Mouse (Mus musculus) CH12F3 (cell line): ENCODE results near the gene Tuba3b.

ENCODE experiments used
- in situ Hi-C: fragments of 300-500 bp; cut with MboI; formaldehyde crosslinking; loops from 2 replicates; pipeline ENCODE4 v1.14.3; 2020; ENCODE audit warnings: low sequenced_read_pairs

Tuba3b gene

DNA sequence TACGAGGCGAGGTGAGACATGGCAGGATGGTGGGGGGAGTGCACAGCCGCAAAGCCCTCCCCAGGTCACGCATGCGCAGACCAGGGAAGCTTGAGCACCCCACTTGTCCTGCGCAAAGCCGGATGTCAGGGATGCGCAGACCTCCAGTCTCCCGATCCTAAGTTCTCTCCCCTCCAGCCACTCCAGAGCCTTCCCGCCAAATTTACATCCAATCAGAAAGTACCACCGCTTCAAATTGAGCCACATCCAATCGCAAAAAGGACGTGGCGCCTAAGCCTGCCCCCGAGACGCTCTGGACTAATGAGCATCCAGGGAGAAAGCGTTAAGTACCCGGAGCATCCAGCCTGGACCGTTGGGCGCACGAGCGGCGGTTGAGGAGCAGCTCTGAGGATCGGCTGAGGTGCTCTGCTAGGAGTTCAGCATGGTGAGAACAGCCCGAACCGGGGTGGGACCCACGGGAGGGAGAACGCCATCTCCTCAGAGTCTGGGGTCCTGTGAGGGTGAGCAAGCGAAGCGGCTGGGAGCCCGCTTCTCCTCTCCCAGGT lies at the start of gene Tuba3b:
Gene Tuba3b (plus strand): TSS at position 92 of the 545 bp plus-strand sequence.
- in situ Hi-C loops: no loop called here

DNA sequence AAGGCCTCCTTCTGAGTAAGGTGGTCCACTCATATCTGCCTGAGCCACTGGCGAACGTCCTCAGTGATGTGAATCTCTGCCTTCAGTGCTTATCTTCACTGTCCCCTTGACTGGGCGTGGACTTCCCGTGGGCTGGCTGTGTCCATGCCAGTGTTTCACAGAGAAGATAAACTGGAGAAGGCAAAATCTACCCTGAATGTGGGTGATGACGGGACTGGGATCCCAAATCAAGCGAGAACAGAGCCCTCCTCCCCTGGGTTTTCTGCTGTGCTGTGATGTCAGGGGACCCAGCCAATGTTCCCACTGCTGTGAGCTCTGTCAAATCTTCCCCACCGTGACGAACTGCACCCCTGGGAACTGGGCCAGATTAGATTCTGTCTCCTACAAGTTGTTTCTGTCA lies 48.3 kb upstream of the Tuba3b start:
- in situ Hi-C loops: no loop called here

DNA sequence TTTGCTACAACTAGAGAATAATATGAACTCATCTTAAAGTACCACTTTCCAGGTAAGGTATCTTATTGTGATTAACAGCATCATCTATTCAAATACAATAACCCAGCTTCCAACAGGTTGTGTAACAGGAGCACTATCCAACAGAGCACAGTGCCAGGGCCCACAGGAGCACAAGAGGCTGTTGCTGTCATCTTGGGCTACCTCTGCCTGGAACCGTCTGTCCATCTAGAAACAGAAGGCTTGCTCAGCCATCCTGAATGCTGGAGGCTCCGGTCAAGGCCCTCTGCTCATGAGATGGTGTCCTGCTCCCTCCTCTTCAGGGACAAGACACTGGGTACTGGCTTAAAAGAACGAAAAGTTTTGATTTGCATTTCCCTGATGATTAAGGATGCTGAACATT lies 47.7 kb upstream of the Tuba3b start:
- in situ Hi-C loops: no loop called here

DNA sequence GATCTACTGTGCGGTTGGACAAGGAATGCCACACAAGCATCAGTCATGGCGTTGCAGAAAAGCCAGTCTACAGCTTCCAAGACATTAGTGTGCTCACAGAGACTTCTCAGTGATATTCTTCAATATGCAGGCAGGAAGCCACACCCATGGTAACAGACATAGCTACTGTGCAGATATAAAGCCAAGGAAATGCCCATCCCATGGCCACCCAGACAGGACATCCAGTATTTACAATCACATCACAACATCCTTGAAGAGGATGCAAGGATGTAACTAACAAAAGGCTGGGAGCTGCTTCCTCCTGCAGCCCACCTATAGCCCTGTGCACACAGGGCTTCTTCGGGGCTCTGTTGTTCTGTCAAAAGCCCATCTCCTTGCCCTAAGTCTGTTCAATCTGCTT lies 46.9 kb upstream of the Tuba3b start:
- in situ Hi-C loops: no loop called here

DNA sequence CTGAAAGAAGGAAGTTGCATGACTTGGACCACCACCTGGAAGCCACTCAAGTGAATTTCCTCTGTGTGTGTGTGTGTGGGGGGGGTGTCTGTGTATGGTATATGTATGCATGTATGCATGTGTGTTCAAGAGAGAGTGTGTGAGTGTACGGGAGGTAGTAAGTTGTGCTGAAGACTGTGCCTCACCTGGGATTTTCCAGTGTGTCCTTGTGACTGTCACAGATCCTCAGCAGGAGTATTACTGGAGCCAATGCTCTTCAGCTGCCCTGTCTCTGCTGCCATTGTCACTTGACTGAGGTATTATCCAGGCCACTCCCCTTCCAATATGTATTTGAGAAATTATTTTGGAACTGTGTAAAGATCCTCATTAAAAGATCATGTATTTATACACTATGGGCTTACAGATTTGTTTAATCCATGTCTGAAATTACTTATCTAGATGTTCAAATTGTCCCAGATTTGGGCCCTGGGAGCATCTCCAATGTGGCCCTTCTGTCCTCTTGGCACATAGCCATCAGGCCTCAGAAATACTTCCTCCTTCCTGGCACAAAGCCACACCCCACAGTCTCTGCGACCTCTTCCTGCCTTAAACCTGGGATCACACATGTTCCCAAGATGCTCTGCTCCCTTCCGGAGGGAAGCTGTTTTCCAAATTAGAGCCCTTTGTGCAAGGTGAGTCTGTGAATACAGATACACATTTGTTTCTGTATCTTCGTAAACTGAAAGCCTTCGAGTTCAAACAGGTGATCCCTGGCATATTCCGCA lies 42.1 kb upstream of the Tuba3b start:
- in situ Hi-C loops: no loop called here

DNA sequence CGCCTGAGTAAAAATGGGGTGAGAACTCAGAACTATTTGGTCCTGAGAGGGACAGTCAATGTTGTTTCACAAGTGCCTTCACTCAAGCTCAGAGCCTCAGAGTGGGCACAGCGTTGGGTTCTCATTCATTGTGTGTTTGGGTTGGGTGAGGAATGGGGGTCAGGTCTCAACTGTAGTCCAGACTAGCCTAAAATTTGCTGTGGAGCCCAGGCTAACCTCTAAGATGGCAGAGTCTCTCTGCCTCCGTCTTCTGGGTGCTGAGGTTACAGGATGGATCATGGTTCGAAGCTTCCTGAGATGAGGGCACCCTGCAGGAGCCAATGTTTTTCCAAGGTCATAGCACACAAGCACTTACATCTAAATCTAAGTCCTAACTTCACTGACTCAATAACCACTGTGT lies 38.8 kb upstream of the Tuba3b start:
- in situ Hi-C loops: no loop called here

DNA sequence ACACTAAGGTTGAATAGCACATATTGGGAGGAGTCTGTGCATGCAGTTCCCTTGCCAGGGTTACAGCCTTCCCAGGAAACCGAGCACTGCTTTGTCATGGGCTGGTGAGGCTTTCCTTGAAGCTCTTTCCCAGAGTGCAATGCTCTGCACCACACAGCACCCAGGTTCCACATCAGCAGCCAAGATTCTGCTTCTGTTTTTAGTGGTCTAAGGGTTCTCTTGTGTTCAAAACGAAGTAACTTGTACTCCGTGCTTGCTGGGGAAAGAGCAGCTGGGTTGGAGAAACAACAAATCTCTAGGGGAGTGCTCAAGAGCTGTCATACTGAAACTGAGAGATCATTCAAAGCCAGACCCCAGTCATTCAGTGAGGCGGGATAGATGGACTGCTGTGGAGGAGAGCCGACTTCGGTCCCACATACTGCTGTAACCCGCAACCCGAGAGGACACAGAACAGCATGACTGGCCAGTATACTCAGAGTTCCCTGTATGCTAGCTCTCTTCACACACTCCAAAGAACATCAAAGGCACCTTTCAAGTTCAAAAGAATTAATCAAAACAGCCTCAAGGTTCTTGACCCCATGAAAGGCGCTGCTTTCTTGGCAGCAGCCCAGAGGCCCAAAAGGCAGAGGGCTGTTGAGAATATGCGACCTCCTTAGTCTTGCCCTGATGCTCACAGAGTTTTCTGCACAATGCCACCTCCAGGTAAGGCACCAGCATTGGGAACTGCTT lies 36.9 kb upstream of the Tuba3b start:
- in situ Hi-C loops: no loop called here

DNA sequence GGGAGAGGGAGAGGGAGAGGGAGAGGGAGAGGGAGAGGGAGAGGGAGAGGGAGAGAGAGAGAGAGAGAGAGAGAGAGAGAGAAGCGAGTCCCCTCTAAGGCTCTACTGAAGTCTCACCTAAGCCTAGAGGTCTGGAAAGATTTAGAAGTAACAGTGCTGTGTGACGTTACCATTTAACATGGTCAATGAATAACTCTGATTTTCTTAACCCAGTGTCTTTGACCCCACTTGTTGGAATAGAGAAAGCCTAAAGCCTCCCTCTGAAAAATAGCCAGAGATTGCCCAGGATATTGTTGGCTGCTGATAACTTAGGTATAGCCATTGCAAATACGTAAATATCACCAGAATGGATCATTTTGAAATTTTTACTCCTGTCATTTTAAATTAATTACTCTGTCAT lies 35.8 kb upstream of the Tuba3b start:
- in situ Hi-C loops: no loop called here

DNA sequence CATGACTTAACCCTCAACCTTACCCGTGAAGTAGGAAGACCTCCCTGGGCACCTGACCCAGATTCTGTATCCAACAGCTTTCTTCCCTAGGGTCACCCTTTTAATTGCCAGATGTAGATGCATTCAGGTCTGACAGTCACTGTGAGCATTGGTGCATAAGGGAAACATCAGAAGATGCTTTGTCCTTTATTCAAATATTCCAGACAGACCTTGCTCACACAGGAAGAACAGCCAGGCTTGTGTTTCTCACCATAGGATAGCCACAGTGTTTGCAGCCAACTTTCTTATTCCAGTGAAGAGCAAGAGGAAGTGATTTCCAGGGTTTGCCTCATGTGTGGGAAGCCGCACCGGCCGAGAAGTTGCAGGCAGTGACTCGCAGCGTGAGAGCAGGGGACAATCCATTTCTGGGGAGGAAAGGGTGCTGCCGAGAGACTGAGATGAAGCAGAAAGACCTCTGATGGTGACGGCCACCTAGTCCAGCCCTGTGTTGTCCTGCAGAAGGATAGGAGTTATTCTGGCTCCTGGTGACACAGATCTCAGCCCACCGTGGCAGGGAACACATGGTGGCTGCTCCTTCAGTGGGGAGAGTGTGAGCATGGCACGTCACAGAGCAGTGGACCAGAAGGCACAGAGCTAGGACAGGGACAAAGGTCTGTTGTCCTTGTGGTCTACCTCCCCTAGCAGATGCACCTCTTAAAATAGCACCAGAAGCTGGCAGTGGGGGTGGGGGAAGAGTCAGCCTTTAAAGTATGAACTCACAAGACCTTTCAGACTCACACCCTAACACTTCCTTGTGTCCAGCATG lies 34.0 kb upstream of the Tuba3b start:
- in situ Hi-C loops: no loop called here

DNA sequence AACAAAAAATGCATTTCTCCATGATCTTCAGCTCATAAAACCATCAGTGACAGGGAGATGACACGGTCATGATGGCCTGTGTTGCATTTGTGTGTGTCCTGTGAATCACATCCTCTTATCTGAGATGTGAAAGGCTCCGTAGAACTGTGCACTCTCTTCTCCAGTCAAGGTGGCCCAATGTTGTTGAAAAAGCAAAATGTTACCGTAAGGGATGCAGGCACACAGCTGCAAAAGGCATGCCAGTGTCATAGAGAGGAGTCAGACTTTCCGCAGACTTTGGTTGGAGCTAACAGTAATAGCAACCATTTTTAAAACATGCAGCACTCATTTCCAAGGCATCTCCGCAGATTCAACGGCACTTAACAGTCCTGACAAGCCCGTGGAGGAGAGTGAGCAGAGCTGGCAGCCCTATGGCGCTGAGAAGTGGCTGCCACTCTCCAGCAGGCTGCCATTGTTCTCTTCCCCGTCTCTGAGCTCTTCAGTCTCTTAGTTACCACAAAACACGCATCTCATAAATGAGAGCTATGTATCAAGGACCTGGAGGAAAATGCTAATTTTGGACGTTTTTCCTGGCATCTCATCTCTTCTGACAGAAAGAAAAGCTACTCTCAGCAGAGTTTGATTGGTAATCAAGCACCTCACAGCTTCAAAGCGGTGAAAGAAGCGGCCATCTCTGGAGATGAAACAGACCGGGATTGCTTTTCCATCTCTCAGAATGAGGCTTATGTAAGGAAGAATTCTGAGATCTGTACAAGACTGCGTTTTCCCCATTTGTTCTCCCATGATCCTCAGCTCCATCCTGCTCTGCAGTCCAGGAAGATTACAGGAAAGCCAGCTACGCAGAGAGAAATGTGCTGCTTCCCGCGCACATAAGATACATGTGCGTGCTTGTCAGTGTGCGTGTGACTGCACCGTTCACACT lies 30.2 kb upstream of the Tuba3b start:
- in situ Hi-C loops: no loop called here

DNA sequence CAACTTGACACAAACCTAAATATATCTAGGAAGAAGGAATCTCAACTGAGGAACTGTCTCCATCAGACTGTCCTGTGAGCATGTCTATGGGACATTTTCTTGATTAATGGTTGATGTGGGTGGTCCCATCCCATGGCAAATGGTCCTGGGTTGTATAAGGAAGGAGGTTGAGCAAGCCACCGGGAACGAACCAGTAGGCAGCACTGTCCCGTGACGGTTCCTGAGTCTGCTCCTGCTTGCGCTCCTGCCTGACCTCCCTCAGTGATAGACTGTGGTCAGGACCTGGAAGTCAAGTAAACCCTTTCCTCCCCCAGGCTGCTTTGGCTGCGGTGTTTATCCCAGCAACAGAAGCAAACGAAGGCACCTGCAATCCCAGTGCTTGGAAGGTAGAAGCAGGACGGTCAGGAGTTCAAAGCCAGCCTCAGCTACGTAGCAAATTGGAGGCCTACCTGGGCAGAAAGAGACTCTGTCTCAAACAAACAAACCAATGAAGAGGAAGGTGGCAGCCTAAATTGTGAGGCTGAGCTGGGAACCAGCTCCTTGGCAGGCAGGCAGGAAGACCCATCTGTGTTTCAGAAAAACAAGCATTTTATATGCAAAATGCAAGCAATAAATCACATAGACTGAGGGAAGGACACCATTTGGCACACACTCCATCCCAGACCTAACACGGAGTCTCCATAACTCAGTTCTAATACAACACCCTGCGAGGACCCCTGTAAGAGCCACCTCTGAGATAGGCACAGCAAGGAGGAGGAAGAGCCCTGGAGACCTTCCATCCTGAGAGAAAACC lies 24.9 kb upstream of the Tuba3b start:
- in situ Hi-C loops: no loop called here

DNA sequence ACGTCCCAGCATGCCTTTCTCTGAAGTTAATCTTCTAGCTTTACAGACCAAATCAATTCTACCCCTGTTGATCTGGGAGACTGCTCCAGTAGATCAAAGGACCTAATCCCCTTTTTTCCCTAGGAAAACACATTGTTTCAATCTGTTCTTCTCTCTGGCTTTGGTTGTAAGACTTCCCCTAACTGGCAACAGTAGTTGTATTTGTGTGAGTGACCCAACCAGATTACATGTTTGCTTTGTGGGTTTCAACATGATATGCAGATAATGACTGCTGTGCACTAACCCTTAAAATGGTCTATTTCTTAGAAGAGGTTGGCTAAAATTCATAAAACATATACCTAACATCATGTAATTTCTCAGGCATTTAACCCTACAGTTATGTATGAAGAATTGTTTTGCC lies 24.0 kb upstream of the Tuba3b start:
- in situ Hi-C loops: no loop called here

DNA sequence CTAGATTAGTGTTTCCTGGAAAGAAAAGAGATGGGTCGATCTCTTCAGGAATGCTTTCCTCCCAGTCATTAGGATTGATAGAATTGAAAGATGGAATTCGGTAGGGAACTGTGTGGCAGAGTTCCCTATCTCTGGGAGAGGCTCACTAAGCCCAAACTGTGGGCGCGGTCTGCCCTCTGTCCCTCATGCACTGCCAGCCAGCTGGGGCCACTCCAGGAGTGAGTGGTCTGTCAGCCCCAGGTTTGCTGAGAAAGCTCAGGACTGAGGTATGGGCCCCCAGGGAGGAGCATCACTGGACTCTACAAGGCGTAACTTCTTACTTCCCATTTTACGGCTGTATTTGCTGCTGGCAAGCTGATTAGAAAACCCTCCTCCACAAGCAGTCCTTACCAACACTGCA lies 23.5 kb upstream of the Tuba3b start:
- in situ Hi-C loops: no loop called here

DNA sequence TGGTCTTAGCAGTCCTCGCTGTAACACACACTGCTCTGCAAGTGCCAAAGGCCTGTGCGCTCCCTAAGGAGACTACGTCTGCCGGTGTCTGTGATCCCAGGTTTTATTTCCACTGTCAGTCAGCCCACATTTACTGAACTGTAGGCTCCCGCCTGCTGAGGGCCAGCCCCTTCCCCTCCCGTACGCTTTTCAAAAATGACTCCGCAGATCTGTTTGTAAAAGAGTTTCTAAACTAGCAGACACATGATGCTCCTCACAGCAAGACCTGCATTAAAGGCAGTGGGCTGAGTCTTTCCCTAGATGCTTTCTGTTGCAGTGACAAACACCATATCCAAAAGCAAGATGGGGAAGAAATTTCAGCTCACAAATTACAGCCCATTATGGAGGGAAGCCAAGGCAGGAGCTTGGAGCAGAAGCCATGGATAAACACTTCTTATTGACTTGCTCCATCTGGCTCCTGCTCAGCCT lies 23.0 kb upstream of the Tuba3b start:
- in situ Hi-C loops: no loop called here

DNA sequence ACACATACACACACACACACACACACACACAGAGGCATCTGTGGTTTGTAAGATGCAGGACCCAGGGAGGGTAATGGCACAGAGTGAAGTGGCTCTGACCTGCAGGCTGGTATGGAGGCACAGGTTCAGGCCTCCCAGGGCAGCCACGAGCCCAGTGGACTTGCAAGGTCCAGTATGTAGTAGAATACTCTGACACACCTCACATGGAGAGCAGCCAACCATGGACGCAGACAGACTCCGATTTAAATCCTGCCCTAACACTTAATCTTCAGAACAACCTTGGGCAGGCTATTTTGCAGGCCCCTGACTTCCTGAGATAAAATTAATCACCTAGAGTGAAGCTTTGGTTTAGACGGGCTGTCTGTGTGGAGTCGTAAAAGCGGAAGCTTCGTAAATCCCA lies 21.6 kb upstream of the Tuba3b start:
- in situ Hi-C loops: no loop called here

DNA sequence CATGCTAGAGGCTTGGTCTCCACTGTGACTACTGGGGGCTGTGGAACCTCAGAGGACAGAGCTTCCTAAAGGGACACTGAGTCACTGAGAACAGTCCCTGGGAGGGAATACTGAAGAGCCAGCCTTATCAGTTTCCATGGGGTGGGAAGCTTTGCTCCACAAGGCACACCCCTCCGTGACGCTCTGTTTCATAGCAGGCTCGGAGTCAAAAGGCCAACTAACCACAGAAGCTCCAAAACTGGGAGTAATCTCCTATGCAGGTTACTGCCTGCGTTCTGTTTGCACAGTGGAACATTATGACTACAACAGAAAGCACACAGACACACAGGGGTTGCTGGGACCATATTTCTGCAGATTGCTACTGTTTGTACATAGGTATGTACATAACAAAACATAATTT lies 19.7 kb upstream of the Tuba3b start:
- in situ Hi-C loops: no loop called here

DNA sequence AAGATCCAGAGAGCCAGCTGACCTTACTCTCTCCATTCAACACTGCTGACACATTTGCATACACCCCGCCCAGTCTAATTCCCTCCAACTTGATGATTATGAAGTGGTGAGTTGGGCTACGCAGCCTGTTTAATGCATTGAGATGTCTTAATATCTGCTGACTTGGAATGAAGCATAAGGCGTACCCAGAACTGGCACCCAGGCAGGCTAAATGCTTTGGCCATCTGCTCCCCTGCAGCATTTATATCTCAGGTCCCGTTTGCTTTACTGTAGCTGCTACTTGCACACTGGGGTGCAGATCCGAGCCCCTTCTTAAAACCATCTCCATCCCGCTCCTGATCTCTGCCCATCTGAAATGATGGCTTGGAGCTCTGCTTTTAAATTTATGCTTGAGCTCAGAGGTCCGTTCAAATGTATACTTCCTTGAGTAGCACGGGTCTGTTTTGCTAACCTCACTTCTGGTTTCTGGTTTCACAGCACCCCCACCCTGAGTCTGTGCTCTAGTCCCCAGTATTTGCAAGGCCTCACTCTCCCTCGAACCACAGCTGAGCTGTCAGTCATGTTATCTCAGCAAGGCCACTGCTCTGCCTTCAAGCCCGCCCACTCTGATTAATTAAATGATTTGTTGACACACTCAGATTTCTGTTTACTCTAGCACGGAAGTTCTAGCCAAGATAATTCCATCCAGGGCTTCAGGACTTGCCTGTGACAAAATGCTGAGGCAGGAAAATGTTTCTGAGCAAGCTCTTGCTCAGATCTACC lies 16.6 kb upstream of the Tuba3b start:
- in situ Hi-C loops: no loop called here

DNA sequence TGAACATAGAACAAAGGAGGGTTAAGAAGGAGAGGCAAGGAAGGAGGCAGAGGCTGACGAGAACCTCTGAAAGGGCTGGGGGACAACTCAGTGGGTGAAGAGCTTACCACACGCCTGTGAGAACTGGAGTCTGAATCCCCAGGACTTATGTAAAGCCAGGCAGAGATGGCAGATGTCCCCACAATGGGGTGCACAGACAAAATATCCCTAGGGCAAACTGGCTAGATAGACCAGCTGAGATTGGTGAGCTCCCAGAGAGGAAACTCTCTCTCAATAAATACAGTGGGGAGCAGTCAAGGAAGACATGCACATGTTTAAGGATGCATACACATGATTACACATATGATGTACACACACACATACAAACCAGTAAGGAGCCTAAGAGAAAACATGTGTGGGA lies 11.4 kb upstream of the Tuba3b start:
- in situ Hi-C loops: no loop called here

DNA sequence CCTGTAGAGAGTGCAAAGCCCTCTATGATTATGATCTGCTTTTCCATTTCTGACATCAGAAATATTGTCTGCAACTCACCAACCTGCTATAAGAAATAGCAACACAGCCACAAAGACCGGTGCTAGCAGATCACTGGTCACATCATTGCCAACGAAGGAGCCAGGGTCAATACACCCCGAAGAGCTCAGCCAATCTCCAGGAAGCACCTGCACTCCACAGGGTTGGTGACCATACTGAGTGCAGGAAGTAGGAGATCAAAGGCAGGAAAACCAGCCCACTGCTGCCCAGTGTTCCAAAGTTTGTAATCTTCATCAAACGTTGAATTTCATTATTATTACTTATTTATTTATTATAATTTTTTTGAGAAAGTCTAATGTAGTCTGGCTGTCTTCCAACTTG lies 10.9 kb upstream of the Tuba3b start:
- in situ Hi-C loops: no loop called here
